Mouse (Mus musculus) thymus, adult 2 months (tissue): Measurements from ENCODE around the gene Atf3. TPM values are rescaled to one million over a fixed set of nuclear protein-coding genes. Genes with fewer than 3 reads are reported as not detected.

Experiments
- DNase-seq: peaks from one replicate; pipeline ENCODE4 v3.0.0; 2021
- H3K27ac ChIP-seq: fragments of 200-500 bp; 2 replicates; pipeline ENCODE4 v1.5.1; 2012; ENCODE audit warnings: low read length, control low read depth; ENCODE audit not compliant: control insufficient read depth, insufficient read depth
- H3K27me3 ChIP-seq: fragments of 200-500 bp; 2 replicates; pipeline ENCODE4 v1.6.1; 2012; ENCODE audit warnings: mild to moderate bottlenecking, low read length, moderate library complexity, mixed read lengths; ENCODE audit not compliant: control insufficient read depth, insufficient read depth
- H3K36me3 ChIP-seq: fragments of 200-500 bp; 2 replicates; pipeline ENCODE4 v1.6.1; 2012; ENCODE audit warnings: mild to moderate bottlenecking, low read length, moderate library complexity; ENCODE audit not compliant: control insufficient read depth, insufficient read depth
- H3K4me1 ChIP-seq: fragments of 200-500 bp; replicated peaks from 2 replicates; pipeline ENCODE4 v1.6.1; 2012; ENCODE audit warnings: low read length; ENCODE audit not compliant: control insufficient read depth, insufficient read depth
- H3K4me3 ChIP-seq: fragments of 200-500 bp; 2 replicates; pipeline ENCODE4 v1.5.1; 2012; ENCODE audit warnings: mild to moderate bottlenecking, low read length, control low read depth, moderate library complexity; ENCODE audit not compliant: control insufficient read depth, insufficient read depth
- CTCF ChIP-seq: fragments of 200-500 bp; IDR thresholded peaks from 2 replicates; pipeline ENCODE4 v1.5.1; 2012; ENCODE audit warnings: mild to moderate bottlenecking, control low read depth, low read length, moderate library complexity, borderline replicate concordance; ENCODE audit not compliant: control insufficient read depth, poor library complexity, insufficient read depth; ENCODE audit errors: extremely low read depth
- POLR2A ChIP-seq: fragments of 200-500 bp; IDR thresholded peaks from 2 replicates; pipeline ENCODE4 v1.6.1; 2012; ENCODE audit warnings: mild to moderate bottlenecking, low read length, control low read depth, moderate library complexity; ENCODE audit not compliant: control insufficient read depth, poor library complexity, insufficient read depth; ENCODE audit errors: extremely low read depth
- WGBS: fragments of 180-500 bp; shearing (Covaris S2); methylation state at CpG from one replicate; pipeline ENCODE4 v1.1.7; 2018; 5-methylcytosine and 5-hydroxymethylcytosine counted together
- polyA plus RNA-seq: library from polyadenylated mRNA; depleted of rRNA; stranded (reverse); fragments of >200 nt; gene quantifications from 2 replicates; pipeline ENCODE4 v1.2.3, GENCODE M21; 2012

Atf3 gene
- polyA plus RNA-seq, 1 experiment: 4.2 TPM

DNA sequence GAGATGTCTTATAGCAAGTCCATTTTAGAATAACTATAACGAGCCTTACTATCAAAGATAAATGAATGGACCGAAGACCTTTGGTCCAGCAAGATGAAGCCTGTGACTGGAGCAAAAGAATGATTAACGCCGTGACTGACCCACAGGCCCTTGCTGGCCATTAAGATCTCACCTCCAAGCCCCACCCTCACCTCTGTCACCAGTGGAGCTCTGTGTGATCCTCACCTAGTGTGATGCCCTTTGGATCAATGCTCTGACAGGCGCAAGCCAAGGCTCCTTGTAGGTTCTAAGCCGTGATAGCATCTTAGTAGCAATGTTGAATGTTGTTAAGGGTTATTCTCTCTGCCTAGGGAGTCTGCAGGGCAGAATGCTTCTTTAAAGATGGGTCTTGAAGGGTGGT lies 21.8 kb downstream of the Atf3 start:
- H3K4me1 ChIP-seq: 0 out of 2 replicates have a peak, but pooled peaks cover 3% of the 10 kb centered on the region
- H3K4me3 ChIP-seq: no peak overlapping the region
- H3K36me3 ChIP-seq: no peaks in the 10 kb centered on the region
- no peak for DNase-seq
- H3K27ac ChIP-seq: no peak overlapping the region
- no peaks in the 10 kb centered on the region for H3K27me3 ChIP-seq
- 97% methylated on average over 6 of the region's 6 CpGs for WGBS
- TF ChIP-seq CTCF (no peak), POLR2A (no peak)

DNA sequence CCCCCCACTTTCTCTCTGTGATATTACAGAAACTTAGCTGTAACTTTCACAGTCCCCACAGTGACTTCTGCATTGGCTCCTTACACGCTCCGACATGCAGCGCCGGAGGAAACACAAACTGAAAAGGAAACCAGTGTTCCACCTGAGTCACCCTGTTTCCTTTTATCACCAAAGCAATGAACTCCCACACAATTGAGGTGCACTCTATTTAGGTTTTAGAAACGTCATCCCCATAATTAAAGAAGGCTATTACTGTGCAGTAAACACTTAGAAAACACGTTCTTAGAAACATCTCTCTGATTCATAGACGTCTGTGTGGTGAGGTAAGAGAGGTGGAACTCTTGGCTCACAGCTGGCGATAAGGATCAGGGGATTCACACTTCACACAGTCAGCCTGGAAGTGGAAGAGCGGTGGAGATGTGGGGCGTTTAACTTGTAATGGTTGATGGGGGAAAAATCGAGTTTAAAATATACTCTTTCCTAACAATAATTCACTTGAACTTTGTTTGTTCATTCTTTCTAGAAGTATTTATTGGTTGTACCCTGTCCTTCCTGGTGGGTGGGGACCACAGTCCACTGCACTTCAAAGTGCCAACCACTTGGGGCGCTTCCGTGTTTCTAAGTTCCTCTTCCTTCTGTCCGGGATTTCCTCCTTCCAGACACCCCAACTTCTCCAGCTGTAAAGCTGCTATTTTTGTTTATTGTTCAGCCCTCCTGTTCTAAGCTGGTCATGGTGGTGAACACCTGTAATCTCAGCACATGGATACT lies 24.0 kb downstream of the Atf3 start:
- no peak for TF ChIP-seq POLR2A
- TF ChIP-seq CTCF: no peak
- Histone ChIP-seq H3K36me3 (no peaks in the 10 kb centered on the region), H3K27ac (no peak overlapping the region), H3K4me1 (0 out of 2 replicates have a peak, but pooled peaks cover 3% of the 10 kb centered on the region), H3K27me3 (no peaks in the 10 kb centered on the region), H3K4me3 (no peak overlapping the region)
- 2% methylated on average over 14 of the region's 14 CpGs for WGBS
- DNase-seq: no peak

DNA sequence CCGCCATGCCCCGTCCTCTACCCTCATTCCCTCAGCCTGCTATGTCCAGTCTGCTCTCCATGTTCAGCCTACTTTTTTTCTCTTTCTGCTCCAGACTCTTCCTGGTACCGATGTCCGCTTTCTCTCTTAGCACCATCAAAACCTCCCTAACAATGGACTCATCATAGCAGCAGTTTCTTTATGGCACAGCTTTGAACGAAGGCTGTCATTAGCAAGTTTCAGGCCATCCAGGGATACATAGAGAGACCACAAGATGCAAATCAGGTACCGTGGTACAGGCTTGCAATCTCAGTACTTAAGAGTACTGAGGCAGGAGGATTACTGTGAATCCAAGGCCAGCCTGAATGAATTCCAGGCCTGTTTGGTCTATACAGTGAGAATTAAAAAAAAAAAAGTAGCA lies 25.1 kb downstream of the Atf3 start:
- no peak for DNase-seq
- Histone ChIP-seq H3K27me3 (no peaks in the 10 kb centered on the region), H3K4me1 (0 out of 2 replicates have a peak, but pooled peaks cover 3% of the 10 kb centered on the region), H3K36me3 (no peaks in the 10 kb centered on the region), H3K4me3 (no peak overlapping the region), H3K27ac (no peak overlapping the region)
- TF ChIP-seq CTCF (no peak), POLR2A (no peak)
- 93% methylated on average over 6 of the region's 6 CpGs for WGBS

DNA sequence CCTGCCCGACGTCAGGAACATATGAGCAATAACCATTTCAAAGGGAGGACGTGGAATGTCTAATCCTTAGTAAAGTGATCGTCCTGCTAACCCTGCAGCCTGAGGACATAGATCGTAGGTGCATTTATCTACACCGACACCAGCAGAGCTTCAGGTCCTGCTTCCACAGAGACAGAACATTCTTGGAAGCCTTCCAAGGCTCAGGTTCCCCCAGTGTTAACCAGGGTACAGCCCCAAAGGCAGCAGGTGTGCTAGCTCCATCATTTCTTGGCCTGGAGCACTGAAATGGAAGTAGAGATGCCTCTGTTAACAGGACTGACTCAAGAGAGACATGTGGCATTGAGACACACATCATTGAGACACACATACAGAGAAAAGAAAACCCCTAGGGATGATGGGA lies 25.6 kb downstream of the Atf3 start:
- H3K36me3 ChIP-seq: no peaks in the 10 kb centered on the region
- no peak overlapping the region for H3K4me3 ChIP-seq
- no peak overlapping the region for H3K27ac ChIP-seq
- 90% methylated on average over 6 of the region's 6 CpGs for WGBS
- H3K4me1 ChIP-seq: 0 out of 2 replicates have a peak, but pooled peaks cover 3% of the 10 kb centered on the region
- no peak for DNase-seq
- TF ChIP-seq CTCF (no peak), POLR2A (no peak)
- H3K27me3 ChIP-seq: no peaks in the 10 kb centered on the region

DNA sequence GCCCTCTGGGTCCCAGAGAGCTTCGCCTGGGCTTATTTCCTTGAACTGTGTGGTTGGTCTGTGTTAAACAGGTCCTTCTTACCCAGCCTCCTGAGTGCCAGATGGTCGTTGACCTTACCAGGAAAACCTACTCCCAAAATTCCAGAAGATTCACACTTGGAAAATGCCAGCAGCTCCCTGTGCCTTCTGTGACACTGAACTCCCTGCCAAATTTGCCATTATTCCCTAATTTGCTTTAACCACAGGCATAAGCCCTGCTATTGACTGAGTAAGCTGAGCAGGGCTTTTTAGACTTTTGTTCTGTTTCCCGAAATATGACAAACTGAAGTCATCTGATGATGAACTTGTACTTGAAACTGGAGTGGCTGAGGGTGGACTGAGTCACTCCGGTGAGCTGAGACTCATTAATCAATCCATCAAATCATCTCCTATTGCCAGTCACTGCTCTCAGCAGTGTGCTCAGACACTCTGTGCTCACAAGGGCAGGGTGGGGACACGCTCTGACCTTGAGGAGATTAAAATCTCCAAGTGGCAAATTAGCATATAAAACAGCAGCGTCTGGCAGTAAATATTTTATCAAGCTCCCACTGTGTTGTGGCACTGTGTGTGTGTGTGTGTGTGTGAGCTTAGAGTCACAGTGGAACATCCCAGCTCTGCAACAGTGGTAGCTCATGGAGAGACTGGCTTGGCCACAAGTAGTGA lies 28.0 kb downstream of the Atf3 start:
- H3K4me3 ChIP-seq: no peak overlapping the region
- TF ChIP-seq CTCF (no peak), POLR2A (no peak)
- H3K27me3 ChIP-seq: peaks cover 11% of the 10 kb centered on the region
- 78% methylated on average over 6 of the region's 6 CpGs for WGBS
- H3K36me3 ChIP-seq: no peaks in the 10 kb centered on the region
- no peak for DNase-seq
- H3K4me1 ChIP-seq: 0 out of 2 replicates have a peak, but pooled peaks cover 4% of the 10 kb centered on the region
- no peak overlapping the region for H3K27ac ChIP-seq

DNA sequence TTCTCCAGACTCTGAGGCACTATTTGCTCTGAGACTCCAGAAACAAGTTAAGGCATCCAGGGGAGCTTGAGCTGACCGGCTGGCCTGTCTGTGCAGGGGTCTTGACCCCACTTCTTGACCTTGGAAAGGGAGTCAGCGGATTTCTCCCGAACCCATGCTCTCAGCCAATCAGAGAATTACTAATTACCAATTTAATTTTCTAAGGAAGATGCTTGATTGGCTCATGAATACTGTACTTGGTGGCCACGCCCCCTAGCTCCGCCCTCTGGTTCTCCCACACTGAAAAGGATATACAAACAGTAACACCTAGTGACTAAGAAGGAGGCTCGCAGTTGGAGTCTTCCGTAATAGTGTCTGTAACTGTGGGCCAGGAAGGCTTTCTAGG lies 31.5 kb downstream of the Atf3 start:
- H3K36me3 ChIP-seq: no peaks in the 10 kb centered on the region
- H3K27me3 ChIP-seq: peaks cover 22% of the 10 kb centered on the region
- H3K4me1 ChIP-seq: 0 out of 2 replicates have a peak, but pooled peaks cover 13% of the 10 kb centered on the region
- WGBS: 30% methylated on average over 7 of the region's 7 CpGs
- DNase-seq: no peak
- no peak overlapping the region for H3K27ac ChIP-seq
- no peak overlapping the region for H3K4me3 ChIP-seq
- no peak for TF ChIP-seq CTCF
- no peak for TF ChIP-seq POLR2A
